Comparison of ENCODE assay signal across 16 mouse cellular contexts in genomic region chrX:139562255-139562924, GRCm38 (mm10). TPM values are rescaled to one million over a fixed set of nuclear protein-coding genes. Genes with fewer than 3 reads are reported as not detected.
DNase-seq lines count a peak whose midpoint lies in the region; ATAC-seq and TF ChIP-seq lines count a peak whose summit lies in the region.
"Had no signal": no experiment of that assay in that cellular context is flagged by ENCODE, and none has a peak within 500 bp of the region (broad histone marks: within the 10 kb centered on the region; RNA-seq: fewer than 3 reads in every experiment).

No protein-coding gene starts in this region.

- no peak overlapping the region for H3K4me3 ChIP-seq in kidney, adult 2 months (ENCODE audit: insufficient read depth, low read depth, low read length)
- no peak overlapping the region; the same call in 1 of the 2 replicates for H3K4me3 ChIP-seq in G1E (ENCODE audit: low read depth, low read length)
- no peak overlapping the region for H3K4me3 ChIP-seq in liver, embryonic 16.5 days (ENCODE audit: low read depth, low read length)
- H3K4me3 ChIP-seq: heart, adult 2 months; limb, embryonic 15.5 days had no signal

- 21% methylated on average over 5 of the region's 5 CpGs for WGBS in kidney, adult 2 months
- WGBS in liver, embryonic 16.5 days (ENCODE audit: insufficient replicate concordance) = 51% methylated on average over 5 of the region's 5 CpGs

- DNase-seq in kidney, adult 2 months = peak; percentile 43
- DNase-seq in kidney, adult 11 months = no peak
- no peak for DNase-seq in G1E (ENCODE audit: low spot score)
- peak; percentile 5 for DNase-seq in kidney, postnatal 10 days
- no peak for DNase-seq in heart, postnatal 14 days
- no peak for DNase-seq in lung, postnatal 14 days
- no peak for DNase-seq in gastrocnemius, adult 8-10 months (ENCODE audit: low spot score in 2 of 2)
- DNase-seq: adrenal gland, adult 8-10 months; cerebellum, adult 18-20 months; gastrocnemius, postnatal 10 days; heart, adult 2 months; thymus, postnatal 36 days had no signal

- peak overlapping the region; percentile 39; the same call in 1 of the 2 replicates for H3K27ac ChIP-seq in kidney, adult 2 months (ENCODE audit: insufficient read depth, low read depth, low read length)
- H3K27ac ChIP-seq in liver, embryonic 16.5 days (ENCODE audit: low read length) = no peak overlapping the region
- H3K27ac ChIP-seq: heart, adult 2 months; hindbrain, embryonic 14.5 days; limb, embryonic 15.5 days had no signal

- no peak overlapping the region for H3K4me2 ChIP-seq in liver, embryonic 16.5 days (ENCODE audit: low read depth, low read length)
- H3K4me2 ChIP-seq: hindbrain, embryonic 14.5 days; limb, embryonic 15.5 days had no signal

- TF ChIP-seq POLR2A in kidney, adult 2 months (IDR thresholded peaks at IDR 0.05; ENCODE audit: low read depth, low read length) = no peak

- no peaks in the 10 kb centered on the region for H3K36me3 ChIP-seq in kidney, adult 2 months (ENCODE audit: control insufficient read depth, insufficient read depth, low read length)
- H3K36me3 ChIP-seq in G1E (replicated peaks) = no peaks in the 10 kb centered on the region
- no peaks in the 10 kb centered on the region for H3K36me3 ChIP-seq in liver, embryonic 16.5 days (ENCODE audit: control insufficient read depth, insufficient read depth)
- H3K36me3 ChIP-seq: limb, embryonic 15.5 days had no signal

- no peak overlapping the region for H3K9ac ChIP-seq in liver, embryonic 16.5 days (ENCODE audit: low read depth, low read length)
- H3K9ac ChIP-seq: hindbrain, embryonic 14.5 days; limb, embryonic 15.5 days had no signal

- TF ChIP-seq CTCF in kidney, adult 2 months (conservative IDR thresholded peaks at IDR 0.05; ENCODE audit: insufficient read depth, insufficient read length, low read depth, low read length) = no peak
- TF ChIP-seq CTCF in G1E (IDR thresholded peaks at IDR 0.05; ENCODE audit: low read depth, low read length) = no peak

- peak; percentile 54; the same call in 1 of the 2 replicates for ATAC-seq in G1E (ENCODE audit: extremely low read depth, insufficient number of reproducible peaks, low FRiP score, poor library complexity, severe bottlenecking)
- peak; percentile 78 for ATAC-seq in liver, embryonic 16.5 days (ENCODE audit: low read depth)
- ATAC-seq: CD4-positive, CD25-positive, alpha-beta regulatory T cell, adult 4 months had no signal

- H3K9me3 ChIP-seq in G1E (replicated peaks) = no peaks in the 10 kb centered on the region
- H3K9me3 ChIP-seq in liver, embryonic 16.5 days (replicated peaks; ENCODE audit: control insufficient read depth, low read length) = no peaks in the 10 kb centered on the region
- H3K9me3 ChIP-seq: limb, embryonic 15.5 days had no signal

- intact Hi-C loops in heart, postnatal 14 days (cut with DNase I) = no loop called here

- peaks cover 3% of the 10 kb centered on the region; the same call in 1 of the 2 replicates for H3K4me1 ChIP-seq in kidney, adult 2 months (ENCODE audit: control insufficient read depth, insufficient read depth, low read length)
- peaks cover 9% of the 10 kb centered on the region for H3K4me1 ChIP-seq in G1E (ENCODE audit: insufficient read depth, low read depth, low read length)
- H3K4me1 ChIP-seq in liver, embryonic 16.5 days (ENCODE audit: control insufficient read depth, low read depth, low read length) = no peaks in the 10 kb centered on the region; the same call in 1 of the 2 replicates
- H3K4me1 ChIP-seq: limb, embryonic 15.5 days had no signal

- no peaks in the 10 kb centered on the region for H3K27me3 ChIP-seq in kidney, adult 2 months (replicated peaks; ENCODE audit: control insufficient read depth, insufficient read depth, low read length)
- H3K27me3 ChIP-seq in G1E (ENCODE audit: insufficient read depth, low read length) = no peaks in the 10 kb centered on the region
- H3K27me3 ChIP-seq in liver, embryonic 16.5 days (ENCODE audit: control insufficient read depth, insufficient read depth, low read depth, low read length) = no peaks in the 10 kb centered on the region
- H3K27me3 ChIP-seq: limb, embryonic 15.5 days had no signal

RNA-seq across cellular contexts. Expression of gene Rnf128, which starts 0.7 kb away (rescaled TPM):
- polyA plus RNA-seq in kidney, adult 2 months (2012; rRNA removed) = 28.9 and 36.1 TPM in 2 replicates
- 80.2 and 86.1 TPM in 2 replicates for total RNA-seq in G1E (2014; fragmentation: Nextera tagmentation)
- total RNA-seq in G1E (2017) = 119 and 125 TPM in 2 replicates
- polyA plus RNA-seq in G1E (2012) = 19.2 and 20.6 TPM in 2 replicates
- polyA plus RNA-seq in liver, embryonic 16.5 days (2015; fragmentation: Nextera tagmentation; extraction: Ambion mirVana) = 70.1 and 74.7 TPM in 2 replicates
- total RNA-seq in heart, postnatal 14 days (2021) = 10 to 100 TPM; 63.5 to 65.2 TPM
- 10 to 100 TPM; 17.6 to 25.6 (median 23.8) TPM for total RNA-seq in gastrocnemius, adult 8-10 months (2022)

Comparison
In these comparisons a context has a peak if more than half of its experiments do, and no peak if none do; other contexts are left out.
1. DNase-seq: peak in kidney, adult 2 months (single experiment) and kidney, postnatal 10 days (single experiment); none in kidney, adult 11 months (single experiment), G1E (single experiment), heart, postnatal 14 days (0 of 2), lung, postnatal 14 days (single experiment) and gastrocnemius, adult 8-10 months (0 of 2).